Mouse (Mus musculus): Measurements from ENCODE around the gene Mthfr.

DNA sequence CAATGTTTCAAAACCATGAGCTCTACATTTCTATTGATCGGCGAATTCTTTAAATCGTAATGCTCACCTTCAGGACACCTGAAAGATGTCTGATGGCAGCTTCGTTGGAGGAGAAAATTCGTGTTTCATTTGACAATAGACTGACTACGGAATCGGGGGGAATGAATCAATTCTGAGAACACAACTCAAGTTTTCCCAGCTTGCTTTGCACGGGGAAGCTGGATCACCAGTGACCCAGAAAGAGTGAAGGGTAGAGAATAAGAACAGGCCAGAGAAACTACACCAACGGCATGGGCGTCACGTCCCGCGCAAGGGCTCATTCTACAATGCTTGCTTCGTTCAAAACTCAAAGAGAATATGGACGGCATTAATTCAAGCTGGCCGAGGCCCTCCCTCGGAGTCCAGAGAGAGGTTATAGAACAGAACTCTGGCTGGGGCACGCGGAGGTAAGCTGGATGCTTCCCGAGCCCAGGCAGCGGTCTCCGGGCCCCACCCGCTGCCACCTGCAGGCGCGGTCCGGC is 738 bp upstream of the Mthfr start:
- no peak for TF ChIP-seq CTCF (IDR thresholded peaks at IDR 0.05; ENCODE audit: borderline replicate concordance, extremely low read depth, insufficient read depth, insufficient read length)
- no peak for TF ChIP-seq POLR2A (IDR thresholded peaks at IDR 0.05; ENCODE audit: borderline replicate concordance, extremely low read depth, insufficient read depth, insufficient read length, poor library complexity, severe bottlenecking)
